Mouse (Mus musculus) liver, embryonic 14 days (tissue): ENCODE measurements around the gene 2210016F16Rik. TPM values are rescaled to one million over a fixed set of nuclear protein-coding genes. Genes with fewer than 3 reads are reported as not detected.

Experiments
- polyA plus RNA-seq: library from polyadenylated mRNA; depleted of rRNA; stranded (reverse); fragments of >200 nt; gene quantifications from 2 replicates; pipeline ENCODE4 v1.2.3, GENCODE M21; 2012; rRNA removed

The 2210016F16Rik gene
- 9.1 and 9.9 TPM in 2 replicates for polyA plus RNA-seq

GRCm38 (mm10) chr13:58384779-58385546 is at the start of gene 2210016F16Rik:
Gene 2210016F16Rik (minus strand): TSS chr13:58385225.

DNA sequence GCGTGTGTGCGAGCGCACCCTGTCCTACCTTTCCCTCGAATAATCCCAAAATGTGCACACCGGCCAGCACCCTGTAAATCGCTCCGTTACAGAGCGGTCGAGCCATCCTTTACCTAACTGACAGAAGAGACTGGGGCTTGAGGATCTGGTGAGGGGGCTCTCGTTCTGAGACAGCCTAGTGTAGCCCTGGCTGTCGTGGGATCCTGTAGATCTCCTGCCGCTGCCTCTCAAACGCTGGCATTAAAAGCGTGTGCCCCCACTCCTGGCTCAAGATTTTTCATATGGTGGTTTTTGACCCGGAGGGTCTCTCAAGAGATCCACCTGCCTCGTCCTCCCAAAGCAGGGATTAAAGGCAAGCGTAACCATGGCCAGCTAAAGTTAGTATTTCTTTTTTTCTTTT is 18.2 kb upstream of the 2210016F16Rik start, which contains the start of gene Hnrnpk:
TSS of gene Hnrnpk (minus strand) at position 101 of the 400 bp plus-strand sequence.

DNA sequence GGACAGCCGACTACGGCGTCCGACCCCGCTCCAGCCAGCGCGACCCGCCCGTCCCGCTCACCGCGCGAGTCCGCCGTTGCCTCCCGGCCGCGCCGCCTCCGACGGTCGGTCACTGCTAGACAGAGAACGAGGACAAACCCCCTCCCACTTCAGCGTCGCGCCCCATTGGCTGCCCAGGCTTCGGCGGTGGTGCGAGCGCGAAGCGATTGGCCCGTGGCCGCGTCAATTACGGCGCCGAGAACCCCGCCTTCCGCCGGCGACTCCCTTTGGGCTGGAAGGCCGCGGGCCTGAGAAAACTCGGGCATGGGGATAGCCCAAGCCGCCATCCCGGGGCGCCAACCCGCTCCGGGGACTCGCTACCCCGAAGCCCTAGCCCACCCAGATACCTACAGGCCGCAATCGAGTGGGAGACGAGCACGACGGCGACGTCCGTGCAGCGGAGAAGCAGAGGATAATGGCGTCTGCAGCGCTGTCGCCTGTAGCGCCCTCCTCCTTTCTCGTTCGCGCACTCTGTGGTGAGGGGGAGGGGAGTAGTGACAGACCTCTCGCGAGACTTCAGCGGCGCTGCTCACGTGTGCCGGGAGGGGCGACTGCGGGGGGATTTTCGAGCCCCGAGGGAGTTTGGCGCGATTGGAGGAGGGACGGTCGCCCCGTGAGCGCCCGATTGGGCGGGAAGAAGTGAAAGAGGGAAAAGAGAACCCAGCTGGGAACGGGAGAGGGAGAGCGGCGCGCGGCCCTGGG is 17.1 kb upstream of the 2210016F16Rik start, which contains the start of gene Rmi1:
TSS of gene Rmi1 (plus strand) at position 246 of the 741 bp plus-strand sequence.

DNA sequence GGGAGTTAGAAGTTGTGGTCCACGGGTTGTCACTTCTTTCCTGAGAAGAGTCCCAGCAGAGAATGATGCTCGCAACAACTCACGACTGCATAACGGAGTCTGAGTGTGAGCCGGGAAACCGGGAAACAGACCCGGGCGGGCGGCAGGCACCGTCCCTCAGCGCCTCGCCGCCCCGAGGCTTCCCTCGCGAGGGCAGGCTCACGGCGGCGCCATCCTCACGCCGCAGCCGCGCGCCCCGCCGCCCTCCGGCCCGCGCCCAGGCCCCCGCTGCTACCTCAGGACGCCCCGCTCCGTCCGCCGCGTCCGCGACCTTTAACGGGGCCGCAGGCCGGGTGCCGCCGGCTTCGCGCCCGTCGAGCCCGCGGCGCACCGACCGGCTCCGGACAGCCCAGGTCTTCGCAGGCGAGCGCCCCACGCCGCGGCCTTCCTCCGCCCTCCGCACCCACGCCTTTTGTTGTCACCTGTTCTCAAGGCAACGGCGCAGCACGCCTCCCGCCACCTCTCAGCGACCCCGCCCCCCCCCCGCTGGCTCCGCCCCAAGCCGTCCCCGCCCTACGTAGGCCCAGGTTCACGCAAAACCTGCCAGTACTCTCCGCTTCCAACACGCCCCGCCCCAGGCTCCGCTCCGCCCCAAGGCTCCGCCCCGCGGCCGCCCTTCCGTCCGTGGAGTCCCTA is 26.3 kb downstream of the 2210016F16Rik start, which contains the start of gene Kif27:
TSS of gene Kif27 (minus strand) at position 494 of the 675 bp plus-strand sequence.

Other genes with a start within 250 kb of the 2210016F16Rik start
- 5.9 and 7.5 TPM in 2 replicates for gene Idnk, start 227.6 kb downstream of the 2210016F16Rik start, polyA plus RNA-seq
- gene Ubqln1, start 169.6 kb downstream of the 2210016F16Rik start, polyA plus RNA-seq = 25.5 and 30.7 TPM in 2 replicates
- gene Gkap1, start 109.5 kb downstream of the 2210016F16Rik start, polyA plus RNA-seq = 4.9 TPM in 2 replicates
- gene Kif27, start 26.1 kb downstream of the 2210016F16Rik start, polyA plus RNA-seq = 0.02 and 0.03 TPM in 2 replicates
- gene Rmi1, start 17.0 kb upstream of the 2210016F16Rik start, polyA plus RNA-seq = 8.7 and 10.6 TPM in 2 replicates
- gene Hnrnpk, start 18.1 kb upstream of the 2210016F16Rik start, polyA plus RNA-seq = 264 and 314 TPM in 2 replicates
- 0.02 TPM in 1 of 2 replicates, not detected in the other for gene Slc28a3, start 225.7 kb upstream of the 2210016F16Rik start, polyA plus RNA-seq